Mouse (Mus musculus): ENCODE measurements around the gene Icam1. TPM values are rescaled to one million over a fixed set of nuclear protein-coding genes. Genes with fewer than 3 reads are reported as not detected.
"Not testable (repeated sequence)": the region's sequence is repeated elsewhere in the genome, so short reads cannot be mapped to it uniquely, and the experiment has no call there.

Gene Icam1
- polyA plus RNA-seq, 1 experiment from 2014 or later, result 9.5 TPM

DNA sequence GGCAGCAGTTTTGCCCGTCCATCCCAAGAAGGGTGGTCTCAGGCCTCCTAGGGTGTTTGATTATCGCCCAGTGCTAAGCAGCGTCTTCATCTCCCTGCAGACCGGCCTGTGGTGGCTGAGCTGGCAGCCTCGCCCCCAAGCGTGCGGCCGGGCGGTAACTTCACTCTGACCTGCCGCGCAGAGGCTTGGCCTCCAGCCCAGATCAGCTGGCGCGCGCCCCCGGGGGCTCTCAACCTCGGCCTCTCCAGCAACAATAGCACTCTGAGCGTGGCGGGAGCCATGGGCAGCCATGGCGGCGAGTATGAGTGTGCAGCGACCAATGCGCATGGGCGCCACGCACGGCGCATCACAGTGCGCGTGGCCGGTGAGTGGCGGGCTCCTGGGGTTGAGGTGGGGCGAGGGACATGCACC lies 21.7 kb downstream of the Icam1 start:
- no peaks in the 10 kb centered on the region for H3K36me3 ChIP-seq (ENCODE audit: control insufficient read depth, insufficient read depth, low read length)
- H3K9ac ChIP-seq (ENCODE audit: low read length), result no peak overlapping the region
- H3K4me3 ChIP-seq (ENCODE audit: low read depth, low read length), result peak overlapping the region; percentile 38
- no peaks in the 10 kb centered on the region for H3K9me3 ChIP-seq (ENCODE audit: control insufficient read depth, low read length)
- no peaks in the 10 kb centered on the region for H3K4me1 ChIP-seq (replicated peaks; ENCODE audit: control insufficient read depth, insufficient read depth)
- TF ChIP-seq EP300 (optimal IDR thresholded peaks at IDR 0.05) (no peak), CTCF (IDR thresholded peaks at IDR 0.05; ENCODE audit: low read depth) (no peak)
- peaks cover 30% of the 10 kb centered on the region for H3K27me3 ChIP-seq (ENCODE audit: control insufficient read depth, insufficient read depth, low read length)
- DNase-seq (ENCODE audit: low spot score) (peak; percentile 46), ATAC-seq (ENCODE audit: low FRiP score, low TSS enrichment) (no peak)
- H3K4me2 ChIP-seq (replicated peaks; ENCODE audit: low read depth), result peak overlapping the region; percentile 60
- WGBS, result 2% methylated on average over 31 of the region's 31 CpGs
- H3K27ac ChIP-seq (replicated peaks), result no peak overlapping the region

DNA sequence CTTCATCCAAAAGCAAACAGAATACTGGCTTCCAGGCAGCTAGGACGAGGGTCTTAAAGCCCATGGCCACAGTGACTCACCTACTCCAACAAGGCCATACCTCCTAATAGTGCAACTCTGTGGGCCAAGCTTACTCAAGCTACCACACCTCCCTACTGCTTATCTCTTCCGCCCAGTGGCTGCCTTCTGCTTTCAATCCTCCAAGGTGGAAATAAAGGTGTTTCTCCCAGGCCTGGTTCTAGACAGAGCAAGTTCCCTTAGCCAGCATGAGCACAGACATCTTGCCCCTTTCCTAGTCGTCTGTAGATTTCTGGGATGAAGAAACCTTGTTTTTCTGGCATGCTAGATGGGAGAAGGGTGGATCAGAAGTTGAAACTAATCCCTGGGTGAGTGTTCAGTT lies 24.0 kb downstream of the Icam1 start:
- peaks cover 27% of the 10 kb centered on the region for H3K27me3 ChIP-seq (ENCODE audit: control insufficient read depth, insufficient read depth, low read length)
- ATAC-seq (ENCODE audit: low FRiP score, low TSS enrichment) (no peak), DNase-seq (ENCODE audit: low spot score) (no peak)
- no peaks in the 10 kb centered on the region for H3K9me3 ChIP-seq (ENCODE audit: control insufficient read depth, low read length)
- H3K9ac ChIP-seq (ENCODE audit: low read length), result no peak overlapping the region
- H3K4me1 ChIP-seq (replicated peaks; ENCODE audit: control insufficient read depth, insufficient read depth), result no peaks in the 10 kb centered on the region
- 81% methylated on average over 3 of the region's 3 CpGs for WGBS
- no peak overlapping the region for H3K4me2 ChIP-seq (replicated peaks; ENCODE audit: low read depth)
- H3K27ac ChIP-seq (replicated peaks), result no peak overlapping the region
- no peak for TF ChIP-seq CTCF (IDR thresholded peaks at IDR 0.05; ENCODE audit: low read depth)
- H3K36me3 ChIP-seq (ENCODE audit: control insufficient read depth, insufficient read depth, low read length), result no peaks in the 10 kb centered on the region
- H3K4me3 ChIP-seq (ENCODE audit: low read depth, low read length), result no peak overlapping the region

DNA sequence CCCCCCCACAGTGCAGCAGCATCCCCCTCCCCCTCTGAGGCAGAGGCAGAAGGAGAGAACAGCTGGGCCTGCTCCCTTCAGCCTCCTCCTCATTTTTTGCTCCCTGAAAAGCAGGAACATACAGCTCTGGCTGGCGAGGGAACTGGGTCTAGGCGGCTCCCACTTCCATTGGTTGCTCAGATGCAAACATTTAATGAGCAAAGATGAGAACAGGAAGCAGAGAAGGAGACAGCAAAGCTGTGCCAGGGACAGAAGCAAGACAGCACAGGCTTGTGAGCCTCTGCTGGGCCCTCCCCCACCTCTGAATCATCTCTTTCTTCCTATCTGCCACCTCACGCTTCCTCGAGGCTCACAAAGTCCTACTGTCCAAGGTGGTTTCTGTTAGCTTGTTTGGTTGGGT lies 25.5 kb downstream of the Icam1 start:
- Histone ChIP-seq H3K4me3 (ENCODE audit: low read depth, low read length) (no peak overlapping the region), H3K9me3 (ENCODE audit: control insufficient read depth, low read length) (no peaks in the 10 kb centered on the region), H3K9ac (ENCODE audit: low read length) (no peak overlapping the region), H3K4me2 (replicated peaks; ENCODE audit: low read depth) (no peak overlapping the region), H3K36me3 (ENCODE audit: control insufficient read depth, insufficient read depth, low read length) (no peaks in the 10 kb centered on the region), H3K27me3 (ENCODE audit: control insufficient read depth, insufficient read depth, low read length) (peaks cover 16% of the 10 kb centered on the region; the same call in 1 of the 2 replicates), H3K4me1 (replicated peaks; ENCODE audit: control insufficient read depth, insufficient read depth) (no peaks in the 10 kb centered on the region), H3K27ac (replicated peaks) (no peak overlapping the region)
- DNase-seq (ENCODE audit: low spot score) (no peak), ATAC-seq (ENCODE audit: low FRiP score, low TSS enrichment) (peak; percentile 4; the same call in 1 of the 2 replicates)
- 35% methylated on average over 4 of the region's 4 CpGs for WGBS
- no peak for TF ChIP-seq CTCF (IDR thresholded peaks at IDR 0.05; ENCODE audit: low read depth)
- TF ChIP-seq EP300 (optimal IDR thresholded peaks at IDR 0.05), result no peak

DNA sequence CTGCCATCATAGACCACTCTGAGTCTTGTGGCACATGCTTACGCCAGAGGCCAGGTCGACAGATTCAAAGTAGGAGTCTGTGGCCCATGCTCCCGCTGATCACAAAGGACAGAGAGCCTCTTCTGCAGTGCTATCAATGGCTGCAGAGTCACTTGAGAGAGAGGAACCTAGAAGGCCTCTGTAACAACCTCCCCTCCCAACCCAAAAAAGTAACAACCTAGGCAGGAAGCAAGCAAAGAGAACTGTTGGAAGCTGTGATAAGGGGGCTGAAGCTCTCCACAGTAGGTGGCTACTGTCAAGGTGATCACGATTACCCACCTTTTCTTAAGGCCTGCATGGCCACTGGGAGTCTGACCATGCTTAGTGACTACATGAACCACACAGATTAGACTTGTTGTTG lies 27.8 kb downstream of the Icam1 start:
- DNase-seq (ENCODE audit: low spot score), result no peak
- 81% methylated on average over 4 of the region's 4 CpGs for WGBS
- no peak overlapping the region for H3K9ac ChIP-seq (ENCODE audit: low read length)
- H3K27ac ChIP-seq (replicated peaks), result no peak overlapping the region
- peaks cover 1% of the 10 kb centered on the region; the same call in 1 of the 2 replicates for H3K27me3 ChIP-seq (ENCODE audit: control insufficient read depth, insufficient read depth, low read length)
- no peak overlapping the region for H3K4me2 ChIP-seq (replicated peaks; ENCODE audit: low read depth)
- no peak for ATAC-seq (ENCODE audit: low FRiP score, low TSS enrichment)
- H3K4me1 ChIP-seq (replicated peaks; ENCODE audit: control insufficient read depth, insufficient read depth), result no peaks in the 10 kb centered on the region
- no peaks in the 10 kb centered on the region for H3K9me3 ChIP-seq (ENCODE audit: control insufficient read depth, low read length)
- no peaks in the 10 kb centered on the region for H3K36me3 ChIP-seq (ENCODE audit: control insufficient read depth, insufficient read depth, low read length)
- H3K4me3 ChIP-seq (ENCODE audit: low read depth, low read length), result no peak overlapping the region
- no peak for TF ChIP-seq CTCF (IDR thresholded peaks at IDR 0.05; ENCODE audit: low read depth)
- no peak for TF ChIP-seq EP300 (optimal IDR thresholded peaks at IDR 0.05)

DNA sequence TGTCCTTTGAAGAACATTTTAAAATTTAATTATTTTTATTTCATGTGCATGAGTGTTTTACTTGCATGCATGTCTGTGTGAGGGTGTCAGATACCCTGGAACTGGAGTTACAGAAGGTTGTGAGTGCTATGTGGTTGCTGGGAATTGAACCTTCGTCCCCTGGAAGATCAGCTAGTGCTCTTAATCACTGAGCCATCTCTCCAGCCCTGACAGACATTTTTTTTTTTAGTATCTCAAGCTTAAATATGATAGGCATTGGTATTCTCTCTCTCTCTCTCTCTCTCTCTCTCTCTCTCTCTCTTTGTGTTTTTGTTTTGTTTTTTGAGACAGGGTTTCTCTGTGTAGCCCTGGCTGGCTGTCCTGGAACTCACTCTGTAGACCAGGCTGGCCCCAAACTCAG lies 29.0 kb downstream of the Icam1 start:
- not testable (repeated sequence) for DNase-seq (ENCODE audit: low spot score); H3K36me3 ChIP-seq (ENCODE audit: control insufficient read depth, insufficient read depth, low read length); H3K9ac ChIP-seq (ENCODE audit: low read length); H3K9me3 ChIP-seq (ENCODE audit: control insufficient read depth, low read length); H3K27ac ChIP-seq (replicated peaks); H3K27me3 ChIP-seq (ENCODE audit: control insufficient read depth, insufficient read depth, low read length); H3K4me2 ChIP-seq (replicated peaks; ENCODE audit: low read depth); H3K4me3 ChIP-seq (ENCODE audit: low read depth, low read length); ATAC-seq (ENCODE audit: low FRiP score, low TSS enrichment); H3K4me1 ChIP-seq (replicated peaks; ENCODE audit: control insufficient read depth, insufficient read depth)
- 42% methylated on average over 1 of the region's 1 CpGs for WGBS

DNA sequence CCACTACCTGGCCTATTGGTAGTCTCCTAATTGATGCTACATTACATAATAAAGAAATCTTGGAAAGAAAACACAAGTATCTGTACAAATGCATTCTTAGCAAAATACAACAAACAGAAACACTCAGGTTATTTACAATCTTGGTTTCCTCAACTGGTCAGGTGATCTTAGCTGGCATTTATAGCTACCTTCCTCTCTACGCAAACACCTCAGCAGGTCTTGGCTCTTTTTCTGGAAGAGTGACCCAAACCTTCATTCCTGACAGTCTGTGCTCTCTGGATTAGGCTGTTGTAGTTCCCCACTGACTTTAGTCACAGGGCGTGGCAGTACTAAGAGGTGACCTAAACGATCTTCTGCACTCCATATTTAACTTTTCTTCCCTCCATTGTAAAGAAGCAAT lies 29.4 kb downstream of the Icam1 start:
- no peaks in the 10 kb centered on the region for H3K27me3 ChIP-seq (ENCODE audit: control insufficient read depth, insufficient read depth, low read length)
- no peak overlapping the region for H3K27ac ChIP-seq (replicated peaks)
- no peaks in the 10 kb centered on the region for H3K9me3 ChIP-seq (ENCODE audit: control insufficient read depth, low read length)
- H3K9ac ChIP-seq (ENCODE audit: low read length), result no peak overlapping the region
- no peaks in the 10 kb centered on the region for H3K36me3 ChIP-seq (ENCODE audit: control insufficient read depth, insufficient read depth, low read length)
- DNase-seq (ENCODE audit: low spot score) (no peak), ATAC-seq (ENCODE audit: low FRiP score, low TSS enrichment) (no peak)
- TF ChIP-seq CTCF (IDR thresholded peaks at IDR 0.05; ENCODE audit: low read depth), result no peak
- TF ChIP-seq EP300 (optimal IDR thresholded peaks at IDR 0.05), result no peak
- H3K4me2 ChIP-seq (replicated peaks; ENCODE audit: low read depth), result no peak overlapping the region
- H3K4me1 ChIP-seq (replicated peaks; ENCODE audit: control insufficient read depth, insufficient read depth), result no peaks in the 10 kb centered on the region
- 67% methylated on average over 3 of the region's 3 CpGs for WGBS
- no peak overlapping the region for H3K4me3 ChIP-seq (ENCODE audit: low read depth, low read length)

All from stomach, postnatal 0 days (tissue).